In the genomic region with DNA sequence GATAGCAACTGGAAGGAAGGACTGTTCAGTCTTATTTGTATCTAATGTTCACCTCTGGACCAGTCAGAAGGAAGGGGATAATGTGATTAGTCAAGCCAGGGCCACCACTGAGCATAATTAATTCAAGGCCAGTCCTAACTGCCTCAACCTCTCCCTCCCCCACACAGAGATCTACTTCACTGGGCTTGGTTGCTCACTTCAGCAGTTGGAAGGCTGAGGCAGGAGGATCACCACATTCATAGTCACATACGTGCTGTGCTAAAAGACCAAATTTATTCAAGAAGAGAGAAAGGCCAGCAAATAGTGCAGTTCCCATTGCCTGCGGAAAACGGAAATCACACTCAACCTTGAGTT, we compare ENCODE assay signal across 8 mouse cellular contexts. TPM values are rescaled to one million over a fixed set of nuclear protein-coding genes. Genes with fewer than 3 reads are reported as not detected.
A peak's percentile ranks its signal among the peaks of the same experiment; 100 is the strongest.
DNase-seq lines count a peak whose midpoint lies in the region; ATAC-seq lines count a peak whose summit lies in the region.

No protein-coding gene starts in this region.

- peak overlapping the region; percentile 74 for H3K4me3 ChIP-seq in heart, embryonic 13.5 days
- H3K4me3 ChIP-seq in hindbrain, embryonic 13.5 days = peak overlapping the region; percentile 80

- DNase-seq in heart, adult 8-10 months (ENCODE audit: low spot score) = no peak
- DNase-seq in MN1 (ENCODE audit: low spot score) = peak; percentile 69
- DNase-seq in gastrocnemius, postnatal 14 days = no peak
- no peak for DNase-seq in yolk sac, embryonic 10.5 days (ENCODE audit: low spot score)

- no peaks in the 10 kb centered on the region for H3K9me3 ChIP-seq in heart, embryonic 13.5 days
- H3K9me3 ChIP-seq in hindbrain, embryonic 13.5 days = no peaks in the 10 kb centered on the region

- ATAC-seq in heart, embryonic 13.5 days (ENCODE audit: extremely low read depth, insufficient number of reproducible peaks, low FRiP score, low TSS enrichment) = no peak
- ATAC-seq in hindbrain, embryonic 13.5 days (ENCODE audit: low FRiP score) = peak; percentile 41; the same call in 1 of the 2 replicates
- ATAC-seq in megakaryocyte-erythroid progenitor cell, adult 5-6 weeks (replicated peaks; ENCODE audit: low FRiP score, low TSS enrichment, poor library complexity, severe bottlenecking) = 0 out of 2 replicates have a peak, but pooled peaks have one; percentile 16
- ATAC-seq in inflammation-experienced regulatory T-cells, adult 6 months = no peak

- peak overlapping the region; percentile 86 for H3K27ac ChIP-seq in heart, embryonic 13.5 days (replicated peaks)
- peak overlapping the region; percentile 84 for H3K27ac ChIP-seq in hindbrain, embryonic 13.5 days

- H3K9ac ChIP-seq in heart, embryonic 13.5 days = peak overlapping the region; percentile 90
- H3K9ac ChIP-seq in hindbrain, embryonic 13.5 days = peak overlapping the region; percentile 83

- H3K4me2 ChIP-seq in heart, embryonic 13.5 days = peak overlapping the region; percentile 81
- peak overlapping the region; percentile 82 for H3K4me2 ChIP-seq in hindbrain, embryonic 13.5 days

- peaks cover 29% of the 10 kb centered on the region for H3K4me1 ChIP-seq in heart, embryonic 13.5 days
- peaks cover 20% of the 10 kb centered on the region for H3K4me1 ChIP-seq in hindbrain, embryonic 13.5 days (replicated peaks)

- H3K36me3 ChIP-seq in heart, embryonic 13.5 days = peaks cover 14% of the 10 kb centered on the region
- peaks cover 11% of the 10 kb centered on the region for H3K36me3 ChIP-seq in hindbrain, embryonic 13.5 days

- 0 out of 2 replicates have a peak, but pooled peaks cover 3% of the 10 kb centered on the region for H3K27me3 ChIP-seq in heart, embryonic 13.5 days (replicated peaks)
- H3K27me3 ChIP-seq in hindbrain, embryonic 13.5 days = no peaks in the 10 kb centered on the region

- WGBS in heart, embryonic 13.5 days = 26% methylated on average over 3 of the region's 3 CpGs
- WGBS in hindbrain, embryonic 13.5 days = 29% methylated on average over 3 of the region's 3 CpGs

- intact Hi-C loops in gastrocnemius, postnatal 14 days (cut with DNase I; ENCODE audit: low total_unique reads) = no loop called here

RNA-seq across cellular contexts. Expression of gene Zfp3, which starts 0.5 kb away (rescaled TPM):
- 8.3 and 9.5 TPM in 2 replicates for polyA plus RNA-seq in heart, embryonic 13.5 days (2015; fragmentation: Nextera tagmentation; extraction: Ambion mirVana)
- total RNA-seq in heart, adult 8-10 months (2022) = 1 to 10 TPM; 6.1 to 8.6 (median 7.5) TPM
- polyA plus RNA-seq in hindbrain, embryonic 13.5 days (2015; fragmentation: Nextera tagmentation; extraction: Ambion mirVana) = 14.2 and 15.0 TPM in 2 replicates
- total RNA-seq in megakaryocyte-erythroid progenitor cell, adult 5-6 weeks (2014; fragmentation: Nextera tagmentation) = 3.1 and 5.6 TPM in 2 replicates
- 1.6 and 3.9 TPM in 2 replicates for total RNA-seq in megakaryocyte-erythroid progenitor cell, adult 5-6 weeks (2017)
- 10 to 100 TPM in 1 of 2 experiments, 1 to 10 TPM in 1; 7.4 to 10.8 TPM for total RNA-seq in gastrocnemius, postnatal 14 days (2021)
- polyA plus RNA-seq in inflammation-experienced regulatory T-cells, adult 6 months (2017; shearing (Covaris generic)) = 1 to 10 TPM; 3.4 to 5.8 (median 4.6) TPM

RNA-seq across cellular contexts. Expression of gene Scimp, which starts 48.8 kb away (rescaled TPM):
- 0.13 TPM in 1 of 2 replicates, not detected in the other for polyA plus RNA-seq in heart, embryonic 13.5 days (2015; fragmentation: Nextera tagmentation; extraction: Ambion mirVana)
- total RNA-seq in heart, adult 8-10 months (2022) = under 1 TPM; 0.25 to 0.97 (median 0.53) TPM
- 0.30 TPM in 1 of 2 replicates, not detected in the other for polyA plus RNA-seq in hindbrain, embryonic 13.5 days (2015; fragmentation: Nextera tagmentation; extraction: Ambion mirVana)
- not detected in 2 replicates for total RNA-seq in megakaryocyte-erythroid progenitor cell, adult 5-6 weeks (2014; fragmentation: Nextera tagmentation)
- 0.99 TPM in 1 of 2 replicates, not detected in the other for total RNA-seq in megakaryocyte-erythroid progenitor cell, adult 5-6 weeks (2017)
- under 1 TPM in 1 of 2 experiments, not detected in 1; 0.22 TPM for total RNA-seq in gastrocnemius, postnatal 14 days (2021)
- 1 to 10 TPM in 1 of 3 experiments, under 1 TPM in 1, not detected in 1; 0.67 to 1.1 TPM for polyA plus RNA-seq in inflammation-experienced regulatory T-cells, adult 6 months (2017; shearing (Covaris generic))

Comparison
In these comparisons a context has a peak if more than half of its experiments do, and no peak if none do; other contexts are left out.
1. ATAC-seq: peak in hindbrain, embryonic 13.5 days (single experiment) and megakaryocyte-erythroid progenitor cell, adult 5-6 weeks (single experiment); none in heart, embryonic 13.5 days (single experiment) and inflammation-experienced regulatory T-cells, adult 6 months (single experiment).